Mouse (Mus musculus) erythroblast, embryonic 14.5 days (primary cell): ENCODE results near the gene Tmem132c.

Source experiments
- GATA1 ChIP-seq: IDR thresholded peaks from 2 replicates; pipeline ENCODE4 v1.6.1; 2012; ENCODE audit warnings: low read length, inconsistent platforms, mixed read lengths
- TAL1 ChIP-seq: IDR thresholded peaks from 3 replicates; pipeline ENCODE4 v1.6.1; 2012; ENCODE audit warnings: low read length, inconsistent platforms, mixed read lengths

GRCm38 (mm10) chr5:127341158-127341557 lies 99.5 kb downstream of the Tmem132c start:
- TF ChIP-seq TAL1 (no peak), GATA1 (no peak)
